Mouse (Mus musculus): ENCODE measurements around the gene Fam166a. TPM values are rescaled to one million over a fixed set of nuclear protein-coding genes. Genes with fewer than 3 reads are reported as not detected.

Gene Fam166a
- polyA plus RNA-seq, 1 experiment from 2014 or later, result 0.91 TPM

GRCm38 (mm10) chr2:25264851-25265250 lies 46.3 kb downstream of the Fam166a start:
- Histone ChIP-seq H3K27me3 (ENCODE audit: control insufficient read depth, insufficient read depth, low read length) (no peaks in the 10 kb centered on the region), H3K4me3 (ENCODE audit: low read depth, low read length) (peak overlapping the region; percentile 12; the same call in 1 of the 2 replicates), H3K9ac (replicated peaks; ENCODE audit: low read depth, low read length) (peak overlapping the region; percentile 26), H3K9me3 (ENCODE audit: control insufficient read depth, low read length) (no peaks in the 10 kb centered on the region), H3K36me3 (ENCODE audit: control insufficient read depth, insufficient read depth, low read length) (peaks cover 11% of the 10 kb centered on the region), H3K4me2 (ENCODE audit: low read depth, low read length) (peak overlapping the region; percentile 99), H3K27ac (ENCODE audit: low read depth, low read length) (no peak overlapping the region), H3K4me1 (ENCODE audit: control insufficient read depth, insufficient read depth, low read length) (peaks cover 50% of the 10 kb centered on the region)
- ATAC-seq (ENCODE audit: low read depth), result no peak
- WGBS, result 70% methylated on average over 3 of the region's 3 CpGs

GRCm38 (mm10) chr2:25265897-25266656 lies 47.5 kb downstream of the Fam166a start:
- Histone ChIP-seq H3K9me3 (ENCODE audit: control insufficient read depth, low read length) (no peaks in the 10 kb centered on the region), H3K27me3 (ENCODE audit: control insufficient read depth, insufficient read depth, low read length) (no peaks in the 10 kb centered on the region), H3K4me1 (ENCODE audit: control insufficient read depth, insufficient read depth, low read length) (peaks cover 54% of the 10 kb centered on the region), H3K4me2 (ENCODE audit: low read depth, low read length) (peak overlapping the region; percentile 99), H3K36me3 (ENCODE audit: control insufficient read depth, insufficient read depth, low read length) (peaks cover 16% of the 10 kb centered on the region), H3K4me3 (ENCODE audit: low read depth, low read length) (peak overlapping the region; percentile 12; the same call in 1 of the 2 replicates), H3K9ac (replicated peaks; ENCODE audit: low read depth, low read length) (peak overlapping the region; percentile 32; the same call in 1 of the 2 replicates), H3K27ac (ENCODE audit: low read depth, low read length) (peak overlapping the region; percentile 64)
- WGBS, result 58% methylated on average over 6 of the region's 6 CpGs
- ATAC-seq (ENCODE audit: low read depth), result no peak

- ATAC-seq (ENCODE audit: low read depth), result no peak
- Histone ChIP-seq H3K9ac (replicated peaks; ENCODE audit: low read depth, low read length) (peak overlapping the region; percentile 32; the same call in 1 of the 2 replicates), H3K36me3 (ENCODE audit: control insufficient read depth, insufficient read depth, low read length) (peaks cover 16% of the 10 kb centered on the region), H3K4me1 (ENCODE audit: control insufficient read depth, insufficient read depth, low read length) (peaks cover 60% of the 10 kb centered on the region), H3K4me2 (ENCODE audit: low read depth, low read length) (peak overlapping the region; percentile 99; the same call in 1 of the 2 replicates), H3K27me3 (ENCODE audit: control insufficient read depth, insufficient read depth, low read length) (no peaks in the 10 kb centered on the region), H3K9me3 (ENCODE audit: control insufficient read depth, low read length) (no peaks in the 10 kb centered on the region), H3K4me3 (ENCODE audit: low read depth, low read length) (no peak overlapping the region), H3K27ac (ENCODE audit: low read depth, low read length) (peak overlapping the region; percentile 64)
- WGBS, result 27% methylated on average over 2 of the region's 2 CpGs
Measured at GRCm38 (mm10) chr2:25266720-25267119, 48.2 kb downstream of the Fam166a start.

GRCm38 (mm10) chr2:25267241-25267640 lies 48.7 kb downstream of the Fam166a start:
- Histone ChIP-seq H3K27ac (ENCODE audit: low read depth, low read length) (peak overlapping the region; percentile 61; the same call in 1 of the 2 replicates), H3K36me3 (ENCODE audit: control insufficient read depth, insufficient read depth, low read length) (peaks cover 16% of the 10 kb centered on the region), H3K4me2 (ENCODE audit: low read depth, low read length) (peak overlapping the region; percentile 11; the same call in 1 of the 2 replicates), H3K27me3 (ENCODE audit: control insufficient read depth, insufficient read depth, low read length) (no peaks in the 10 kb centered on the region), H3K4me1 (ENCODE audit: control insufficient read depth, insufficient read depth, low read length) (peaks cover 60% of the 10 kb centered on the region), H3K9me3 (ENCODE audit: control insufficient read depth, low read length) (no peaks in the 10 kb centered on the region), H3K4me3 (ENCODE audit: low read depth, low read length) (no peak overlapping the region), H3K9ac (replicated peaks; ENCODE audit: low read depth, low read length) (no peak overlapping the region)
- no peak for ATAC-seq (ENCODE audit: low read depth)

- H3K36me3 ChIP-seq (ENCODE audit: control insufficient read depth, insufficient read depth, low read length), result peaks cover 16% of the 10 kb centered on the region
- WGBS, result 73% methylated on average over 4 of the region's 4 CpGs
- H3K4me1 ChIP-seq (ENCODE audit: control insufficient read depth, insufficient read depth, low read length), result peaks cover 60% of the 10 kb centered on the region
- H3K9me3 ChIP-seq (ENCODE audit: control insufficient read depth, low read length), result no peaks in the 10 kb centered on the region
- no peak for ATAC-seq (ENCODE audit: low read depth)
- no peaks in the 10 kb centered on the region for H3K27me3 ChIP-seq (ENCODE audit: control insufficient read depth, insufficient read depth, low read length)
- no peak overlapping the region for H3K4me3 ChIP-seq (ENCODE audit: low read depth, low read length)
- H3K4me2 ChIP-seq (ENCODE audit: low read depth, low read length), result peak overlapping the region; percentile 11; the same call in 1 of the 2 replicates
- H3K27ac ChIP-seq (ENCODE audit: low read depth, low read length), result no peak overlapping the region
- H3K9ac ChIP-seq (replicated peaks; ENCODE audit: low read depth, low read length), result no peak overlapping the region
Measured at GRCm38 (mm10) chr2:25267746-25268309, 49.3 kb downstream of the Fam166a start.

Other genes starting within 250 kb of the Fam166a start
- 173 and 181 TPM in 2 replicates for gene Mrpl41, start 243.6 kb upstream of the Fam166a start, polyA plus RNA-seq (2014; fragmentation: Nextera tagmentation; extraction: Ambion mirVana)
- 3.5 and 3.7 TPM in 2 replicates for gene Pnpla7, start 242.7 kb upstream of the Fam166a start, polyA plus RNA-seq (2014; fragmentation: Nextera tagmentation; extraction: Ambion mirVana)
- gene Nsmf, start 164.4 kb upstream of the Fam166a start, polyA plus RNA-seq (2014; fragmentation: Nextera tagmentation; extraction: Ambion mirVana), result 137 and 143 TPM in 2 replicates
- 0.27 TPM in 1 of 2 replicates, not detected in the other for gene Entpd8, start 138.4 kb upstream of the Fam166a start, polyA plus RNA-seq (2014; fragmentation: Nextera tagmentation; extraction: Ambion mirVana)
- gene Noxa1, start 123.6 kb upstream of the Fam166a start, polyA plus RNA-seq (2014; fragmentation: Nextera tagmentation; extraction: Ambion mirVana), result 0.17 TPM in 1 of 2 replicates, not detected in the other
- 10.7 and 15.1 TPM in 2 replicates for gene Nrarp, start 38.0 kb upstream of the Fam166a start, polyA plus RNA-seq (2014; fragmentation: Nextera tagmentation; extraction: Ambion mirVana)
- 0.88 and 1.4 TPM in 2 replicates for gene Tor4a, start 21.9 kb upstream of the Fam166a start, polyA plus RNA-seq (2014; fragmentation: Nextera tagmentation; extraction: Ambion mirVana)
- gene Nelfb, start 7.3 kb upstream of the Fam166a start, polyA plus RNA-seq (2014; fragmentation: Nextera tagmentation; extraction: Ambion mirVana), result 74.7 and 86.2 TPM in 2 replicates
- gene Stpg3, start 4.1 kb upstream of the Fam166a start, polyA plus RNA-seq (2014; fragmentation: Nextera tagmentation; extraction: Ambion mirVana), result not detected in 2 replicates
- gene Tubb4b, start 6.0 kb downstream of the Fam166a start, polyA plus RNA-seq (2014; fragmentation: Nextera tagmentation; extraction: Ambion mirVana), result 361 and 387 TPM in 2 replicates
- gene Slc34a3, start 15.6 kb downstream of the Fam166a start, polyA plus RNA-seq (2014; fragmentation: Nextera tagmentation; extraction: Ambion mirVana), result not detected in 2 replicates
- not detected in 2 replicates for gene Rnf224, start 18.0 kb downstream of the Fam166a start, polyA plus RNA-seq (2014; fragmentation: Nextera tagmentation; extraction: Ambion mirVana)
- 147 and 191 TPM in 2 replicates for gene Rnf208, start 23.5 kb downstream of the Fam166a start, polyA plus RNA-seq (2014; fragmentation: Nextera tagmentation; extraction: Ambion mirVana)
- 0.33 and 0.45 TPM in 2 replicates for gene Cysrt1, start 23.7 kb downstream of the Fam166a start, polyA plus RNA-seq (2014; fragmentation: Nextera tagmentation; extraction: Ambion mirVana)
- 5.0 and 7.1 TPM in 2 replicates for gene AL732309.1, start 28.1 kb downstream of the Fam166a start, polyA plus RNA-seq (2014; fragmentation: Nextera tagmentation; extraction: Ambion mirVana)
- 11.0 and 11.2 TPM in 2 replicates for gene Tmem203, start 36.7 kb downstream of the Fam166a start, polyA plus RNA-seq (2014; fragmentation: Nextera tagmentation; extraction: Ambion mirVana)
- 11.5 and 12.3 TPM in 2 replicates for gene Tprn, start 43.9 kb downstream of the Fam166a start, polyA plus RNA-seq (2014; fragmentation: Nextera tagmentation; extraction: Ambion mirVana)
- gene Ssna1, start 53.7 kb downstream of the Fam166a start, polyA plus RNA-seq (2014; fragmentation: Nextera tagmentation; extraction: Ambion mirVana), result 177 and 182 TPM in 2 replicates
- gene Anapc2, start 53.7 kb downstream of the Fam166a start, polyA plus RNA-seq (2014; fragmentation: Nextera tagmentation; extraction: Ambion mirVana), result 110 and 116 TPM in 2 replicates
- gene Tmem210, start 69.4 kb downstream of the Fam166a start, polyA plus RNA-seq (2014; fragmentation: Nextera tagmentation; extraction: Ambion mirVana), result not detected in 2 replicates
- 0.45 TPM in 1 of 2 replicates, not detected in the other for gene Lrrc26, start 71.2 kb downstream of the Fam166a start, polyA plus RNA-seq (2014; fragmentation: Nextera tagmentation; extraction: Ambion mirVana)
- 60.8 and 89.4 TPM in 2 replicates for gene Grin1, start 100.4 kb downstream of the Fam166a start, polyA plus RNA-seq (2014; fragmentation: Nextera tagmentation; extraction: Ambion mirVana)
- 59.9 and 85.5 TPM in 2 replicates for gene Man1b1, start 113.6 kb downstream of the Fam166a start, polyA plus RNA-seq (2014; fragmentation: Nextera tagmentation; extraction: Ambion mirVana)
- 23.9 and 27.1 TPM in 2 replicates for gene Dpp7, start 137.6 kb downstream of the Fam166a start, polyA plus RNA-seq (2014; fragmentation: Nextera tagmentation; extraction: Ambion mirVana)
- gene Uap1l1, start 146.9 kb downstream of the Fam166a start, polyA plus RNA-seq (2014; fragmentation: Nextera tagmentation; extraction: Ambion mirVana), result 4.6 and 5.2 TPM in 2 replicates
- gene Sapcd2, start 153.6 kb downstream of the Fam166a start, polyA plus RNA-seq (2014; fragmentation: Nextera tagmentation; extraction: Ambion mirVana), result 6.9 and 7.8 TPM in 2 replicates
- gene Entpd2, start 177.1 kb downstream of the Fam166a start, polyA plus RNA-seq (2014; fragmentation: Nextera tagmentation; extraction: Ambion mirVana), result 1.6 and 10.6 TPM in 2 replicates
- 397 and 496 TPM in 2 replicates for gene Npdc1, start 180.6 kb downstream of the Fam166a start, polyA plus RNA-seq (2014; fragmentation: Nextera tagmentation; extraction: Ambion mirVana)
- 0.17 and 0.23 TPM in 2 replicates for gene Fut7, start 204.5 kb downstream of the Fam166a start, polyA plus RNA-seq (2014; fragmentation: Nextera tagmentation; extraction: Ambion mirVana)
- gene Abca2, start 210.0 kb downstream of the Fam166a start, polyA plus RNA-seq (2014; fragmentation: Nextera tagmentation; extraction: Ambion mirVana), result 16.2 and 17.0 TPM in 2 replicates
- gene Clic3, start 238.1 kb downstream of the Fam166a start, polyA plus RNA-seq (2014; fragmentation: Nextera tagmentation; extraction: Ambion mirVana), result 1.5 and 2.4 TPM in 2 replicates
- 94.5 and 124 TPM in 2 replicates for gene Paxx, start 242.3 kb downstream of the Fam166a start, polyA plus RNA-seq (2014; fragmentation: Nextera tagmentation; extraction: Ambion mirVana)

Data from neural tube, embryonic 14.5 days (tissue).